Mouse (Mus musculus): ENCODE data around the gene Cldn24.

GRCm38 (mm10) chr8:47779589-47779988, 42.4 kb upstream of the Cldn24 start:
- no peak for TF ChIP-seq CTCF (conservative IDR thresholded peaks at IDR 0.05; ENCODE audit: low read length)
- TF ChIP-seq NANOG (IDR thresholded peaks at IDR 0.05; ENCODE audit: borderline replicate concordance, low read length), result no peak

Measured in E14TG2a.4 (cell line).